Mouse (Mus musculus): Measurements from ENCODE around the gene Olfr1260. TPM values are rescaled to one million over a fixed set of nuclear protein-coding genes. Genes with fewer than 3 reads are reported as not detected.

The Olfr1260 gene
- not detected for polyA plus RNA-seq (2014; fragmentation: Illumina TruSeq; extraction: RNeasy Lipid Tissue Mini Kit (QIAGEN cat#74804); ENCODE audit: low read depth, low replicate concordance)

GRCm38 (mm10) chr2:89974184-89974583 lies at the start of gene Olfr1260:
Gene Olfr1260 (plus strand): TSS chr2:89974340.

GRCm38 (mm10) chr2:89927009-89927408 lies 47.1 kb upstream of the Olfr1260 start, which contains the start of gene Olfr1258:
Gene Olfr1258 (plus strand): TSS chr2:89927309.

GRCm38 (mm10) chr2:89948564-89948963 lies 25.6 kb upstream of the Olfr1260 start, which contains the start of gene Olfr1259:
Gene Olfr1259 (minus strand): TSS chr2:89948664.

GRCm38 (mm10) chr2:89990921-89991320 lies 16.8 kb downstream of the Olfr1260 start, which contains the start of gene Olfr1261:
Gene Olfr1261 (plus strand): TSS chr2:89991221.

GRCm38 (mm10) chr2:89999845-90000244 lies 25.7 kb downstream of the Olfr1260 start, which contains the start of gene Olfr1262:
Gene Olfr1262 (plus strand): TSS chr2:90000145.

GRCm38 (mm10) chr2:90011831-90012230 lies 37.7 kb downstream of the Olfr1260 start, which contains the start of gene Olfr1263:
Gene Olfr1263 (plus strand): TSS chr2:90012131.

GRCm38 (mm10) chr2:90025477-90025876 lies 51.3 kb downstream of the Olfr1260 start, which contains the start of gene Olfr1264:
Gene Olfr1264 (minus strand): TSS chr2:90025577.

Other genes with a start within 250 kb of the Olfr1260 start
- not detected for gene Olfr1252, start 249.3 kb upstream of the Olfr1260 start, polyA plus RNA-seq (2014; fragmentation: Illumina TruSeq; extraction: RNeasy Lipid Tissue Mini Kit (QIAGEN cat#74804); ENCODE audit: low read depth, low replicate concordance)
- not detected for gene Olfr1253, start 217.2 kb upstream of the Olfr1260 start, polyA plus RNA-seq (2014; fragmentation: Illumina TruSeq; extraction: RNeasy Lipid Tissue Mini Kit (QIAGEN cat#74804); ENCODE audit: low read depth, low replicate concordance)
- not detected for gene Olfr1254, start 180.7 kb upstream of the Olfr1260 start, polyA plus RNA-seq (2014; fragmentation: Illumina TruSeq; extraction: RNeasy Lipid Tissue Mini Kit (QIAGEN cat#74804); ENCODE audit: low read depth, low replicate concordance)
- gene Olfr1255, start 162.3 kb upstream of the Olfr1260 start, polyA plus RNA-seq (2014; fragmentation: Illumina TruSeq; extraction: RNeasy Lipid Tissue Mini Kit (QIAGEN cat#74804); ENCODE audit: low read depth, low replicate concordance): not detected
- not detected for gene Olfr1256, start 132.8 kb upstream of the Olfr1260 start, polyA plus RNA-seq (2014; fragmentation: Illumina TruSeq; extraction: RNeasy Lipid Tissue Mini Kit (QIAGEN cat#74804); ENCODE audit: low read depth, low replicate concordance)
- gene Olfr48, start 126.1 kb upstream of the Olfr1260 start, polyA plus RNA-seq (2014; fragmentation: Illumina TruSeq; extraction: RNeasy Lipid Tissue Mini Kit (QIAGEN cat#74804); ENCODE audit: low read depth, low replicate concordance): not detected
- not detected for gene Olfr1257, start 95.9 kb upstream of the Olfr1260 start, polyA plus RNA-seq (2014; fragmentation: Illumina TruSeq; extraction: RNeasy Lipid Tissue Mini Kit (QIAGEN cat#74804); ENCODE audit: low read depth, low replicate concordance)
- not detected for gene Olfr1258, start 47.0 kb upstream of the Olfr1260 start, polyA plus RNA-seq (2014; fragmentation: Illumina TruSeq; extraction: RNeasy Lipid Tissue Mini Kit (QIAGEN cat#74804); ENCODE audit: low read depth, low replicate concordance)
- gene Olfr1259, start 25.7 kb upstream of the Olfr1260 start, polyA plus RNA-seq (2014; fragmentation: Illumina TruSeq; extraction: RNeasy Lipid Tissue Mini Kit (QIAGEN cat#74804); ENCODE audit: low read depth, low replicate concordance): not detected
- gene Olfr1261, start 16.9 kb downstream of the Olfr1260 start, polyA plus RNA-seq (2014; fragmentation: Illumina TruSeq; extraction: RNeasy Lipid Tissue Mini Kit (QIAGEN cat#74804); ENCODE audit: low read depth, low replicate concordance): not detected
- gene Olfr1262, start 25.8 kb downstream of the Olfr1260 start, polyA plus RNA-seq (2014; fragmentation: Illumina TruSeq; extraction: RNeasy Lipid Tissue Mini Kit (QIAGEN cat#74804); ENCODE audit: low read depth, low replicate concordance): not detected
- not detected for gene Olfr1263, start 37.8 kb downstream of the Olfr1260 start, polyA plus RNA-seq (2014; fragmentation: Illumina TruSeq; extraction: RNeasy Lipid Tissue Mini Kit (QIAGEN cat#74804); ENCODE audit: low read depth, low replicate concordance)
- gene Olfr1264, start 51.2 kb downstream of the Olfr1260 start, polyA plus RNA-seq (2014; fragmentation: Illumina TruSeq; extraction: RNeasy Lipid Tissue Mini Kit (QIAGEN cat#74804); ENCODE audit: low read depth, low replicate concordance): not detected
- gene Olfr1265, start 61.0 kb downstream of the Olfr1260 start, polyA plus RNA-seq (2014; fragmentation: Illumina TruSeq; extraction: RNeasy Lipid Tissue Mini Kit (QIAGEN cat#74804); ENCODE audit: low read depth, low replicate concordance): not detected
- not detected for gene Olfr140, start 89.3 kb downstream of the Olfr1260 start, polyA plus RNA-seq (2014; fragmentation: Illumina TruSeq; extraction: RNeasy Lipid Tissue Mini Kit (QIAGEN cat#74804); ENCODE audit: low read depth, low replicate concordance)
- gene Olfr1269, start 147.1 kb downstream of the Olfr1260 start, polyA plus RNA-seq (2014; fragmentation: Illumina TruSeq; extraction: RNeasy Lipid Tissue Mini Kit (QIAGEN cat#74804); ENCODE audit: low read depth, low replicate concordance): not detected
- gene Olfr32, start 168.0 kb downstream of the Olfr1260 start, polyA plus RNA-seq (2014; fragmentation: Illumina TruSeq; extraction: RNeasy Lipid Tissue Mini Kit (QIAGEN cat#74804); ENCODE audit: low read depth, low replicate concordance): not detected
- gene Olfr1270, start 178.8 kb downstream of the Olfr1260 start, polyA plus RNA-seq (2014; fragmentation: Illumina TruSeq; extraction: RNeasy Lipid Tissue Mini Kit (QIAGEN cat#74804); ENCODE audit: low read depth, low replicate concordance): not detected

Measured in heart, adult 10 weeks (tissue).